Mouse (Mus musculus): ENCODE data around the gene Cacnb1. TPM values are rescaled to one million over a fixed set of nuclear protein-coding genes. Genes with fewer than 3 reads are reported as not detected.

Gene Cacnb1
- total and polyA plus RNA-seq, 2 experiments from 2014 or later: 51.0 to 83.4 TPM

DNA sequence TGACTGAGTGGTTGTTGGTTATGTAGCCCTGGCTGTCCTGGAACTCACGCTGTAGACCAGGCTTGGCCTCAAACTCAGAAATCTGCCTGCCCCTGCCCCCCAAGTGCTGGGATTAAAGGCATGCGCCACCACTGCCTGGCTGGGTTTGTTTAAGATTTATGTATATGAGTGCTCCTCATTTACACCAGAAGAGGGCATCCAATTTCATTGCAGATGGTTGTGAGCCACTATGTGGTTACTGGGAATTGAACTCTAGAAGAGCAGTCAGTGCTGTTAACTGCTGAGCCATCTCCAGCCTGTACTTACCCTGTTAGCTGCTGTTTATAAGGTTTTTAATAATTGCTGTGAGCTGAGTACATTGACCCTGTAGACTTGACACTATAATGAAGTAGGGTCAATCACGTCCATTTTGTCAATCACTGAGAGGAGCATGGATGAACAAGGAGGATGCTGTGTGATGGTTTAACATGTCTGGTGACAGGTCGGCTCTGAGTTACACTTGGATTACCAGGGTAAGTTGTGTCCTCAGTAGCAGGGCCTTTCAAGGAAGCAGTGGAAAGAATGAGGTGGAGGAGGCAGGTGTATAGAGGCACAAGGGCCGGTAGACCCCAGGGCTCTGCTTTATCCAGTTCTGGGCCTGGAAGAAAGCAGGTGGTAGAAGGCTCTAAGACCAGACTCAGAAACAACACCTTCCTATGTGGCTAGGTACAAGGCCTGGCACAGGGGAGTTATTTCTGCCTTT lies 8.0 kb upstream of the Cacnb1 start:
- peaks cover 25% of the 10 kb centered on the region; the same call in 1 of the 2 replicates for H3K36me3 ChIP-seq (ENCODE audit: insufficient read depth, low read length)
- TF ChIP-seq CTCF (IDR thresholded peaks at IDR 0.05; ENCODE audit: low read depth): peak; percentile 48; the same call in 1 of the 2 replicates
- WGBS: 51% methylated on average over 5 of the region's 5 CpGs
- H3K27ac ChIP-seq: no peak overlapping the region
- H3K4me2 ChIP-seq (ENCODE audit: low read depth, low read length): no peak overlapping the region
- H3K4me1 ChIP-seq (ENCODE audit: insufficient read depth, low read length): peaks cover 12% of the 10 kb centered on the region
- H3K27me3 ChIP-seq (ENCODE audit: insufficient read depth, low read length): no peaks in the 10 kb centered on the region
- no peak for ATAC-seq
- peak; percentile 44 for DNase-seq (ENCODE audit: low spot score)
- no peak overlapping the region for H3K4me3 ChIP-seq (ENCODE audit: low read length)
- no peak overlapping the region for H3K9ac ChIP-seq (replicated peaks; ENCODE audit: low read length)
- no peaks in the 10 kb centered on the region for H3K9me3 ChIP-seq (ENCODE audit: low read length)

DNA sequence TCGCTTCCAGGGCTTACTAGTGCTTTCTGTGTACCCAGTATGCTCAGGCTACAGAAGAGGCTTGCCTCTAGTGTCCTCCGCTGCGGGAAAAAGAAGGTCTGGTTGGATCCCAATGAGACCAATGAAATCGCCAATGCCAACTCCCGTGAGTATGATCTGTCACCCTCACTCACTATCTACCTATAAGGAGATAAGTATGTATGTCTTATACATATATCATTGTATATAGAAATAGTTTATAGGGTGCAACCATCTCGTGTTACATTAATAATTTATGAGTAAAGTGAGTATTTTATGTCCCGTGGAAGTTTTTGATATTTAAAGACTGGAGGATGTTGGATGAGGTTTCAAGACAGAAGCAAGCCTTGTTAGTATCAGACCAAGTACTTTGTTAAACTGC lies 5.0 kb upstream of the Cacnb1 start:
- no peak for TF ChIP-seq CTCF (IDR thresholded peaks at IDR 0.05; ENCODE audit: low read depth)
- no peaks in the 10 kb centered on the region for H3K27me3 ChIP-seq (ENCODE audit: insufficient read depth, low read length)
- peak overlapping the region; percentile 99 for H3K9ac ChIP-seq (replicated peaks; ENCODE audit: low read length)
- H3K4me2 ChIP-seq (ENCODE audit: low read depth, low read length): peak overlapping the region; percentile 81
- DNase-seq (ENCODE audit: low spot score) (no peak), ATAC-seq (no peak)
- 0 out of 2 replicates have a peak overlapping the region, but pooled peaks have one; percentile 95 for H3K27ac ChIP-seq
- H3K36me3 ChIP-seq (ENCODE audit: insufficient read depth, low read length): peaks cover 25% of the 10 kb centered on the region; the same call in 1 of the 2 replicates
- WGBS: 23% methylated on average over 7 of the region's 7 CpGs
- peak overlapping the region; percentile 98 for H3K4me3 ChIP-seq (ENCODE audit: low read length)
- no peaks in the 10 kb centered on the region for H3K9me3 ChIP-seq (ENCODE audit: low read length)
- peaks cover 18% of the 10 kb centered on the region for H3K4me1 ChIP-seq (ENCODE audit: insufficient read depth, low read length)

- Histone ChIP-seq H3K4me3 (ENCODE audit: low read length) (peak overlapping the region; percentile 98), H3K9me3 (ENCODE audit: low read length) (no peaks in the 10 kb centered on the region), H3K9ac (replicated peaks; ENCODE audit: low read length) (peak overlapping the region; percentile 99), H3K4me2 (ENCODE audit: low read depth, low read length) (peak overlapping the region; percentile 81), H3K27me3 (ENCODE audit: insufficient read depth, low read length) (no peaks in the 10 kb centered on the region), H3K4me1 (ENCODE audit: insufficient read depth, low read length) (peaks cover 18% of the 10 kb centered on the region), H3K36me3 (ENCODE audit: insufficient read depth, low read length) (peaks cover 25% of the 10 kb centered on the region; the same call in 1 of the 2 replicates), H3K27ac (peak overlapping the region; percentile 95)
- DNase-seq (ENCODE audit: low spot score) (no peak), ATAC-seq (no peak)
- 0% methylated on average over 18 of the region's 18 CpGs for WGBS
- no peak for TF ChIP-seq CTCF (IDR thresholded peaks at IDR 0.05; ENCODE audit: low read depth)
These were observed 4.5 kb upstream of the Cacnb1 start for GRCm38 (mm10) chr11:98027297-98027688.

DNA sequence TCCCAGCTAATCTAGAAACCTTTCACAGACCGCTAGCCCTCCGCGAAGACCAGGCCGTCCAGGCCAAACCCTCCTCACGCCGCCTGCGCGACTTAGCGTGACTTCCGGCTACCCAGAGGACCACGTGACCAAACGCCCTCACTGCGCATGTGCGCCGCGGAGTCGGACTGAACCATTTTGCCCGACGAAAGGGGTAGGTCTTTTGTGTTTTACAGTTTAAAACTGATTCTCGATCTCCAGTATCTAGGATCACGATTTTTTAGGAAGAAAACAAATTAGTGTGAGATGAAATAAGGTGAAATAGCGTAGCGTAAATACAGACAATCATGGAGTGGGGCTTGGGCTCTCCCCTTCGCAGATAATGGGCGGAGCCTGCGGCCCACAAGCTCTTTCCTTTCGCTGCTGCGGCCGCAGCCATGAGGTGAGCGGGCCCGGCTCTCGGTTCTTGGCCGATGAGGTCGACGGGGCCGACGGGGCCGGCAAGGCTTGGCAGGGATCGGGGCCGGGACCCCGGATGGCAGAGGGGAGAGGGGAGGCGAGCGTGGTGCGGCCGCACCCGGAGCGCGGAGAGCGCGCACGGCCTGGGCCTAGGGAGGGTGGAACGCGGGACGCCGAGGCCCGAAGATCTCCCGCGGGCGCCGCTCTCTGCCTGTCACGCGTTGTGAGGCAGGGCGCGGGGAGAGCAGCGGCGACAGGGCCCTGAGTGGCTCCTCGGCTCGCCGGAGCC lies 3.9 kb upstream of the Cacnb1 start, which contains the start of gene Rpl19:
Gene Rpl19, plus strand, starts transcription at position 141 of the 727 bp plus-strand sequence.
- peak within 1 kb of the TSS; percentile 99 for H3K9ac ChIP-seq (replicated peaks; ENCODE audit: low read length)
- WGBS: 1% methylated on average over 67 of the region's 69 CpGs
- peak; percentile 95 for DNase-seq (ENCODE audit: low spot score)
- peak within 1 kb of the TSS; percentile 95 for H3K27ac ChIP-seq
- H3K4me1 ChIP-seq (ENCODE audit: insufficient read depth, low read length): peaks cover 18% of the 10 kb centered on the region
- H3K4me3 ChIP-seq (ENCODE audit: low read length): peak within 1 kb of the TSS; percentile 98
- H3K9me3 ChIP-seq (ENCODE audit: low read length): no peaks in the 10 kb centered on the region
- ATAC-seq: peak; percentile 73
- no peaks in the 10 kb centered on the region for H3K27me3 ChIP-seq (ENCODE audit: insufficient read depth, low read length)
- TF ChIP-seq CTCF (IDR thresholded peaks at IDR 0.05; ENCODE audit: low read depth): no peak
- peaks cover 25% of the 10 kb centered on the region; the same call in 1 of the 2 replicates for H3K36me3 ChIP-seq (ENCODE audit: insufficient read depth, low read length)
- H3K4me2 ChIP-seq (ENCODE audit: low read depth, low read length): peak within 1 kb of the TSS; percentile 81

DNA sequence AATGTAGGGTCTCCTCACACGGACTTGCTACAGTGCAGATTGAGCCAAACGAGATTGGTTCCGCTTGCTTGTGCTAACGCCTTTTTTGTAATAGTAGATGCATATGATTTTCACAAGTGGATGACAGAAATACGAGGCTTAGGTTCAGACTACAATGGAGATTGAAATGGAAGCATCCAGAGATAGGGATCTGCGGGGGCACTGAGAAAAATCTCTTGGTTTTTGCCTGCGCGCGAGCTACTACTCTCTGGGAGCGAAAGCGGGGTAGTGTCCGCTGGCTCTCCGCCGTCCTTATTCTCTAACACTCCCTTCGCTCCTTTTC lies 3.4 kb upstream of the Cacnb1 start:
- 4% methylated on average over 15 of the region's 15 CpGs for WGBS
- peak overlapping the region; percentile 95 for H3K27ac ChIP-seq
- no peak for TF ChIP-seq CTCF (IDR thresholded peaks at IDR 0.05; ENCODE audit: low read depth)
- peak overlapping the region; percentile 98 for H3K4me3 ChIP-seq (ENCODE audit: low read length)
- H3K27me3 ChIP-seq (ENCODE audit: insufficient read depth, low read length): no peaks in the 10 kb centered on the region
- peaks cover 25% of the 10 kb centered on the region; the same call in 1 of the 2 replicates for H3K36me3 ChIP-seq (ENCODE audit: insufficient read depth, low read length)
- H3K9me3 ChIP-seq (ENCODE audit: low read length): no peaks in the 10 kb centered on the region
- H3K4me1 ChIP-seq (ENCODE audit: insufficient read depth, low read length): peaks cover 20% of the 10 kb centered on the region
- no peak for ATAC-seq
- DNase-seq (ENCODE audit: low spot score): no peak
- peak overlapping the region; percentile 99 for H3K9ac ChIP-seq (replicated peaks; ENCODE audit: low read length)
- H3K4me2 ChIP-seq (ENCODE audit: low read depth, low read length): peak overlapping the region; percentile 81

DNA sequence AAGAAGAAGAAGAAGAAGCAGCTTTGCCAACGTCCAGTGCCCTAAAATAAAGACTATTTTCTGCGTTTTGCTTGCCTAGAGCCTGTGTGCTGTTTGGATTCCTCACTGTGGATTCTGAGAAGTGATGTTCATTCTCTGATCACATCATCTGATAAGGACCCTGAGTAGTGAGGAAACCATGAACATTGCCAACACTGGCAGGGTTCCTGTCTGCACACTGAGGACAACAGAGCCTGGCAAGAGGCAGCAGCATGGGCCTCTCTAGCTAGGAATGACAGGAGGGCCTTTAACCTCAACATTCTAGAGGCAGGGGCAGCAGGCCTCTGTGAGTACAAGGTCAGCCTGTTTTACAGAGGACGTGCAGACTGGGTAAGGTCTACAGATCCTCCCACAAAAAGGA lies 1.7 kb upstream of the Cacnb1 start:
- WGBS: 91% methylated on average over 3 of the region's 3 CpGs
- H3K4me1 ChIP-seq (ENCODE audit: insufficient read depth, low read length): peaks cover 30% of the 10 kb centered on the region
- TF ChIP-seq CTCF (IDR thresholded peaks at IDR 0.05; ENCODE audit: low read depth): no peak
- H3K36me3 ChIP-seq (ENCODE audit: insufficient read depth, low read length): peaks cover 12% of the 10 kb centered on the region; the same call in 1 of the 2 replicates
- no peaks in the 10 kb centered on the region for H3K9me3 ChIP-seq (ENCODE audit: low read length)
- no peaks in the 10 kb centered on the region for H3K27me3 ChIP-seq (ENCODE audit: insufficient read depth, low read length)
- ATAC-seq (no peak), DNase-seq (ENCODE audit: low spot score) (no peak)
- H3K4me2 ChIP-seq (ENCODE audit: low read depth, low read length): no peak overlapping the region
- H3K9ac ChIP-seq (replicated peaks; ENCODE audit: low read length): no peak overlapping the region
- no peak overlapping the region for H3K27ac ChIP-seq
- H3K4me3 ChIP-seq (ENCODE audit: low read length): no peak overlapping the region
